Mouse (Mus musculus) lung, embryonic 14.5 days (tissue): ENCODE measurements around the gene Top2b. TPM values are rescaled to one million over a fixed set of nuclear protein-coding genes. Genes with fewer than 3 reads are reported as not detected.

Experiments used
- ATAC-seq: fragments of 200-750 bp; cut with Nextera tagmentation; 2 replicates; pipeline ENCODE4 v1.8.0; 2017; ENCODE audit warnings: mild to moderate bottlenecking, moderate TSS enrichment, moderate library complexity; ENCODE audit not compliant: insufficient read depth
- DNase-seq: peaks from one replicate; pipeline ENCODE4 v3.0.0-alpha.2; 2015
- H3K27ac ChIP-seq: fragments of 300-500 bp; sonication (generic); 2 replicates; pipeline ENCODE4 v1.5.1; 2014; ENCODE audit warnings: low read depth, mild to moderate bottlenecking, moderate library complexity
- H3K27me3 ChIP-seq: fragments of 300-500 bp; sonication (generic); 2 replicates; pipeline ENCODE4 v1.6.1; 2014; ENCODE audit warnings: low read length, control low read depth; ENCODE audit not compliant: insufficient read depth
- H3K36me3 ChIP-seq: fragments of 300-500 bp; sonication (generic); 2 replicates; pipeline ENCODE4 v1.6.1; 2014; ENCODE audit warnings: control low read depth; ENCODE audit not compliant: insufficient read depth
- H3K4me1 ChIP-seq: fragments of 300-500 bp; sonication (generic); 2 replicates; pipeline ENCODE4 v1.6.1; 2014; ENCODE audit warnings: antibody characterized with exemption, control low read depth; ENCODE audit not compliant: insufficient read depth
- H3K4me2 ChIP-seq: fragments of 300-500 bp; sonication (generic); 2 replicates; pipeline ENCODE4 v1.6.1; 2014; ENCODE audit warnings: mild to moderate bottlenecking
- H3K4me3 ChIP-seq: fragments of 300-500 bp; sonication (generic); 2 replicates; pipeline ENCODE4 v1.5.1; 2014; ENCODE audit warnings: low read depth, low read length
- H3K9ac ChIP-seq: fragments of 300-500 bp; sonication (generic); 2 replicates; pipeline ENCODE4 v1.6.1; 2014
- H3K9me3 ChIP-seq: fragments of 300-500 bp; sonication (generic); 2 replicates; pipeline ENCODE4 v1.6.1; 2016; ENCODE audit warnings: low read depth, low read length, control low read depth
- CTCF ChIP-seq: IDR thresholded peaks from 2 replicates; pipeline ENCODE4 v1.5.1; 2016; ENCODE audit warnings: antibody characterized with exemption, low read depth
- WGBS: fragments of 180-500 bp; shearing (Covaris S2); extraction: QIAGEN DNeasy Blood & Tissue Kit; methylation state at CpG from one replicate; pipeline ENCODE4 v1.1.7; 2014; 5-methylcytosine and 5-hydroxymethylcytosine counted together
- polyA plus RNA-seq: library from polyadenylated mRNA; unstranded; fragments of >200 nt; fragmentation: Nextera tagmentation; extraction: Ambion mirVana; gene quantifications from 2 replicates; pipeline ENCODE4 v1.2.1, GENCODE M21; 2014

Gene Top2b
- 101 and 103 TPM in 2 replicates for polyA plus RNA-seq

DNA sequence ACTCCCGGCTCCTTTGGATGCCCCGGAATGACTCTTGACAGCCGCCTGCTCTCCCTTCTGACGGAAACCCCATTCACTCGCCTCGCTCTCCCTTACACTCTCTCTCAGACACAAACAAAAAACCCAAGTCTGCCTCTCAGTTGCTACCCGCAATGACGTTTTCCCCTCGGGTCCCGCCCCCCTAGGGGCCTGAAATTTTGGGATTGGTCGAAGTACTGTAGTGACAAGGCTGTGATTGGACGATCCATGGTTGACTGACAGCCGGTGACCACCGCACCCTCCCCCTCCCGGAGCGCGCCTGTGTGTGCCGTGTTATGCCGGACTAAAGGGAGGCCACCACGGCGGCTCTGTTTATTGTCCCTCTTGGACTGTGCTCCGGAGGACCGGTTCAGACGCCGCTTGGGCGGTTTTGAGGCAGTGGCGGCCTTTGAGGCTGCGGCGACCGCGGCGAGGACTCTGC is at the start of gene Top2b:
Gene Top2b, plus strand, starts transcription at position 302 of the 460 bp plus-strand sequence.
- peak within 1 kb of the TSS; percentile 81 for H3K4me2 ChIP-seq
- DNase-seq: peak; percentile 99
- H3K27ac ChIP-seq: peak within 1 kb of the TSS; percentile 98
- peak; percentile 100 for ATAC-seq
- no peaks in the 10 kb centered on the region for H3K27me3 ChIP-seq
- no peaks in the 10 kb centered on the region for H3K9me3 ChIP-seq
- peak within 1 kb of the TSS; percentile 95 for H3K9ac ChIP-seq
- no peak for TF ChIP-seq CTCF
- peak within 1 kb of the TSS; percentile 87 for H3K4me3 ChIP-seq
- H3K4me1 ChIP-seq: peaks cover 4% of the 10 kb centered on the region; the same call in 1 of the 2 replicates
- H3K36me3 ChIP-seq: no peaks in the 10 kb centered on the region
- under 1% methylated on average over 32 of the region's 32 CpGs for WGBS

DNA sequence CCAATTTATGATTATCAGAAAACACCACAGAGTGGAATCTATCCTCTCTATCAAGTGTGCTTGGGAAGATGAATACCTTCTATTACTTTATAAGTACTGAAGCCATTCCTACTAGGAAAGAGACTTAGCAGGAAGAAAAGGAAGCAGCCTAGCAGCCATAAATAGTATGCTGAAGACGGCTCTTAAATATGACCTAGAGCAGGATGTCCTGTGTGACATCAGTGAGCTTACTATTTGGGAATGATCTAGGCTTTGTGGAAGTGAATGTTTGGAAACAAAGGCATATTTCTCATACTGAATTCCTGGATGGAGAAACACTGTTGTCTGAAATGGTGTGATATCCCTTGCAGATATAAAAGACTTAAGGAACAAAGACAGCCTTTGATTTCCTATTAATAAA is 48.3 kb upstream of the Top2b start:
- peak; percentile 38; the same call in 1 of the 2 replicates for ATAC-seq
- TF ChIP-seq CTCF: no peak
- H3K36me3 ChIP-seq: no peaks in the 10 kb centered on the region
- WGBS: 53% methylated on average over 1 of the region's 1 CpGs
- no peak overlapping the region for H3K4me3 ChIP-seq
- H3K4me1 ChIP-seq: no peaks in the 10 kb centered on the region
- peak; percentile 19 for DNase-seq
- H3K9ac ChIP-seq: no peak overlapping the region
- no peaks in the 10 kb centered on the region for H3K27me3 ChIP-seq
- H3K27ac ChIP-seq: no peak overlapping the region; the same call in 1 of the 2 replicates
- H3K4me2 ChIP-seq: no peak overlapping the region
- H3K9me3 ChIP-seq: no peaks in the 10 kb centered on the region

DNA sequence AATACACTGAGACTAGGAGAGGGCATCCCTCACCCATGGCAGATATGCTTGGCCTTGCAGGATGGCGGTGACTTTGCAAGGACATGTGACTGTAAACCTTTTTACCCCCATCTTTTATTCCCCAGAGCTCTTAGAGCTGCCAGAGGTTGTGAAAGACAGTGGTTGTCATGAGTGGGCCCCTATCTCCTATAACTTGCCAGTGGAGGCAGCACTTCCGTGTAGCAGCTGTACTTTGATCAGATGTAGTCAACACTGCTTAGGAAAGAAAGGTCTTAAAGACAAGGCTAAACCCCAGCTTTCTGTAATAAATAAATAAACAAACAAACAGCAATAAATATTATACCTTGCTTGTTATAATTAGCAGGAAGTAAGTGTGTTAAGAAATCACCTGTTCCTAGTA is 45.2 kb upstream of the Top2b start:
- Histone ChIP-seq H3K4me3 (no peak overlapping the region), H3K4me2 (no peak overlapping the region), H3K9ac (no peak overlapping the region), H3K27ac (no peak overlapping the region), H3K4me1 (no peaks in the 10 kb centered on the region), H3K36me3 (no peaks in the 10 kb centered on the region), H3K9me3 (no peaks in the 10 kb centered on the region), H3K27me3 (no peaks in the 10 kb centered on the region)
- DNase-seq: no peak
- ATAC-seq: no peak
- TF ChIP-seq CTCF: no peak
- WGBS: 77% methylated on average over 2 of the region's 2 CpGs

DNA sequence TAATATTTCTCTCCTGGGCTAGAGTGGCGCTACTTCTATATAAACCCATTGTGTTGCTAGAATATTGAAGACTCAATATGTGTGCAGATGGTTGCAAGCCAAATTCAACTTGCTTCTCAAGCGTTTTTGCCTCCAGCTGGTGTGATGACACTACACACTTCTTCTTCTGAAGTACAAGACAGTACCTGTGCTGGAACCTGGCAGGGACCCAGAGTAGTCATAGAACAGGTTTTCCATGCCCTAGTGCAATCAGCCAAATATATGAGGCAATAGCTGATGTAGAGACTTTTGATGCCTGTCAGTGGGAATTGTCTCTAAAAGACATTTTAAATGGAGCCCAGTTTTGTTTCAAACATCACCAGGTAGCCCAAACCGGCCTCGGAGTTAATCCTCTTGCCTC is 40.6 kb upstream of the Top2b start:
- no peak overlapping the region for H3K27ac ChIP-seq
- H3K36me3 ChIP-seq: no peaks in the 10 kb centered on the region
- H3K27me3 ChIP-seq: no peaks in the 10 kb centered on the region
- no peak for TF ChIP-seq CTCF
- no peak for DNase-seq
- 81% methylated on average over 4 of the region's 4 CpGs for WGBS
- H3K4me2 ChIP-seq: no peak overlapping the region
- no peak overlapping the region for H3K9ac ChIP-seq
- H3K9me3 ChIP-seq: no peaks in the 10 kb centered on the region
- peaks cover 4% of the 10 kb centered on the region; the same call in 1 of the 2 replicates for H3K4me1 ChIP-seq
- no peak overlapping the region for H3K4me3 ChIP-seq
- ATAC-seq: no peak

DNA sequence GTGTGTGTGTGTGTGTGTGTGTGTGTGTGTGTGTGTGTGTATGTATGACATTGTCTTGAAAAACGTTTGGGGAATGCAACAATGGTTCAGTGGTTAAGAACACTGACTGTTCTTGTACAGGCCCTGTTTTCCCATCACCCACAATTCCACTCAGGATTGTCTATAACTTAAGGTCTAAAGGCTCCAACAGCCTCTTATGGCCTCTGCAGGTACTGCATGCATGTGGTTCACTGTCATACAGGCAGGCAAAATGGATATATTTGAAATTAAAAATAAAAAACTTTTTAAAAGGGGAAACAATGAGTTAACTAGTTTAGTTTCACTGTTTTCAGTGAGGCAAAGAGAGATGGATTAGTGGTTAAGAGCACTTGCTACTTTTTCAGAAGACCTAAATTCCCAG is 39.8 kb upstream of the Top2b start:
- Histone ChIP-seq H3K9ac (no peak overlapping the region), H3K27ac (no peak overlapping the region), H3K4me3 (no peak overlapping the region), H3K27me3 (no peaks in the 10 kb centered on the region), H3K4me2 (no peak overlapping the region), H3K4me1 (peaks cover 6% of the 10 kb centered on the region; the same call in 1 of the 2 replicates), H3K9me3 (no peaks in the 10 kb centered on the region), H3K36me3 (no peaks in the 10 kb centered on the region)
- ATAC-seq: no peak
- DNase-seq: no peak
- 25% methylated on average over 1 of the region's 1 CpGs for WGBS
- TF ChIP-seq CTCF: peak; percentile 35; the same call in 1 of the 2 replicates

DNA sequence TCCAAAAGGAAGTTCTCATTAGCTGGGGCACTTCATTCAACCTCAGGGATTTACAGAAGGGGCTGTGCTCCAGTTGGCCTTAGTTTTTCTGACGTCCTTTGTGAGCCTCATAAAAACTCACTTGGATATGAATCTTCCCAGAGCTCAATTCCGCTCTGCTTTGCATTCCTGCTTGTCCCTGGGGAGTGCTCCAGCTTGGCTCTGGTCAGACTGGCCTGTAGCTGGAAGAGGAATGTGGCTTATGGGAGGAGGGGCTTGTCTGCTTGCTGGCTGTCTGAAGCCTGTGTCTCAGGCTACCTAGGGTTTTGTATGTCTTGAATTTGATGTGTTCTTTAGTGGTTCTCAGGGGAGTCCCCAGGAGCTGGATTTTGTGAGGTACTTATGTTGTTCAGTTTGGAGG is 36.4 kb upstream of the Top2b start:
- no peak overlapping the region for H3K4me2 ChIP-seq
- peak overlapping the region; percentile 42; the same call in 1 of the 2 replicates for H3K27ac ChIP-seq
- 7% methylated on average over 2 of the region's 2 CpGs for WGBS

DNA sequence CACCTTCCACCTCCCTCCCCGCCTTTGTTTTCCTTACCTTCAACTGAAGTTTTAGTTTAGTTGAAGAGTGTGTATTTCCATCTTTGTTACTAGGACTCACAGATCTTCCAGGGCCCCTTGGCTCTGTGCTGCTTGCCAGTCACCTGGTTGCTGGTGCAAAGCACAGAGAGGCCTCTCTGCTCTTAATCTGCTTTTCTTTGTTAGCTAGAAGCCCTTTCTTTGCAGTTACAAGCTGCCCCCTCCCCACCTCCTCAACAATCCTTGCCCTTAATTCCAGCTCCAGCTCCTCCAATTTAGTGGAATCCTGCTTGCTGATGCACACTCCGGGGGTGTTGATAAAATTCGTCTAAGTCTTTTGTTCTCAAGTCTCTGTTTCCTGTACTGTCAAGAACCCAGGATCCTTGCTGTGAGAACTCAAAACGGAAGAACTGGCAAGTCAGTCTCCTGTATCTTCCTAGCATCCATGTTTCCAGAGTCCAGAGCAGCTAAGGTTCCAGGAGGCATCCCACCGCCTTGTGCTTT is 36.0 kb upstream of the Top2b start:
- ATAC-seq (no peak), DNase-seq (no peak)
- Histone ChIP-seq H3K27me3 (no peaks in the 10 kb centered on the region), H3K9me3 (no peaks in the 10 kb centered on the region), H3K4me1 (peaks cover 6% of the 10 kb centered on the region; the same call in 1 of the 2 replicates), H3K36me3 (no peaks in the 10 kb centered on the region), H3K4me2 (no peak overlapping the region), H3K4me3 (no peak overlapping the region), H3K27ac (peak overlapping the region; percentile 42; the same call in 1 of the 2 replicates), H3K9ac (no peak overlapping the region; the same call in 1 of the 2 replicates)
- TF ChIP-seq CTCF: no peak
- WGBS: 36% methylated on average over 5 of the region's 5 CpGs

More for the DNA sequence above, 36.4 kb upstream of the Top2b start:
- no peaks in the 10 kb centered on the region for H3K9me3 ChIP-seq
- no peak for TF ChIP-seq CTCF
- no peaks in the 10 kb centered on the region for H3K36me3 ChIP-seq
- no peak overlapping the region for H3K9ac ChIP-seq
- peaks cover 6% of the 10 kb centered on the region; the same call in 1 of the 2 replicates for H3K4me1 ChIP-seq
- no peak overlapping the region for H3K4me3 ChIP-seq
- no peaks in the 10 kb centered on the region for H3K27me3 ChIP-seq
- peak; percentile 94 for ATAC-seq
- peak; percentile 70 for DNase-seq
